Mouse (Mus musculus) kidney, postnatal 14 days (tissue): ENCODE data around the gene Myl9.
"Not testable (repeated sequence)": the region's sequence is repeated elsewhere in the genome, so short reads cannot be mapped to it uniquely, and the experiment has no call there.

Experiments used
- DNase-seq: peaks from one replicate; pipeline ENCODE4 v3.0.0; 2022; ENCODE audit warnings: mixed read lengths

Gene Myl9

GRCm38 (mm10) chr2:156786369-156786768 lies 11.1 kb downstream of the Myl9 start:
- not testable (repeated sequence) for DNase-seq

- no peak for DNase-seq
Observed at GRCm38 (mm10) chr2:156787090-156787775, 12.0 kb downstream of the Myl9 start.

GRCm38 (mm10) chr2:156787776-156788105 lies 12.5 kb downstream of the Myl9 start:
- DNase-seq: no peak

GRCm38 (mm10) chr2:156788836-156789235 lies 13.6 kb downstream of the Myl9 start:
- no peak for DNase-seq

GRCm38 (mm10) chr2:156798516-156798915 lies 23.3 kb downstream of the Myl9 start:
- peak; percentile 51 for DNase-seq

- no peak for DNase-seq
Observed at GRCm38 (mm10) chr2:156801045-156801444, 25.8 kb downstream of the Myl9 start.

- DNase-seq: not testable (repeated sequence)
Observed at GRCm38 (mm10) chr2:156802116-156802515, 26.9 kb downstream of the Myl9 start.

GRCm38 (mm10) chr2:156803698-156804372 lies 28.6 kb downstream of the Myl9 start:
- DNase-seq: no peak

GRCm38 (mm10) chr2:156804589-156804988 lies 29.4 kb downstream of the Myl9 start:
- no peak for DNase-seq

- no peak for DNase-seq
Observed at GRCm38 (mm10) chr2:156806886-156807285, 31.7 kb downstream of the Myl9 start.

GRCm38 (mm10) chr2:156809579-156809978 lies 34.4 kb downstream of the Myl9 start:
- peak; percentile 81 for DNase-seq

GRCm38 (mm10) chr2:156810716-156811115 lies 35.5 kb downstream of the Myl9 start:
- peak; percentile 25 for DNase-seq

GRCm38 (mm10) chr2:156811556-156811955 lies 36.3 kb downstream of the Myl9 start:
- peak; percentile 21 for DNase-seq

GRCm38 (mm10) chr2:156814344-156814801 lies 39.2 kb downstream of the Myl9 start:
- DNase-seq: peak; percentile 83

- peak; percentile 26 for DNase-seq
Observed at GRCm38 (mm10) chr2:156814893-156815292, 39.7 kb downstream of the Myl9 start.

- no peak for DNase-seq
Observed at GRCm38 (mm10) chr2:156815412-156815811, 40.2 kb downstream of the Myl9 start.

- no peak for DNase-seq
Observed at GRCm38 (mm10) chr2:156816116-156816515, 40.9 kb downstream of the Myl9 start.

GRCm38 (mm10) chr2:156825128-156825527 lies 49.9 kb downstream of the Myl9 start:
- DNase-seq: not testable (repeated sequence)
